Mouse (Mus musculus): Measurements from ENCODE around the gene Clpp.

The Clpp gene

DNA sequence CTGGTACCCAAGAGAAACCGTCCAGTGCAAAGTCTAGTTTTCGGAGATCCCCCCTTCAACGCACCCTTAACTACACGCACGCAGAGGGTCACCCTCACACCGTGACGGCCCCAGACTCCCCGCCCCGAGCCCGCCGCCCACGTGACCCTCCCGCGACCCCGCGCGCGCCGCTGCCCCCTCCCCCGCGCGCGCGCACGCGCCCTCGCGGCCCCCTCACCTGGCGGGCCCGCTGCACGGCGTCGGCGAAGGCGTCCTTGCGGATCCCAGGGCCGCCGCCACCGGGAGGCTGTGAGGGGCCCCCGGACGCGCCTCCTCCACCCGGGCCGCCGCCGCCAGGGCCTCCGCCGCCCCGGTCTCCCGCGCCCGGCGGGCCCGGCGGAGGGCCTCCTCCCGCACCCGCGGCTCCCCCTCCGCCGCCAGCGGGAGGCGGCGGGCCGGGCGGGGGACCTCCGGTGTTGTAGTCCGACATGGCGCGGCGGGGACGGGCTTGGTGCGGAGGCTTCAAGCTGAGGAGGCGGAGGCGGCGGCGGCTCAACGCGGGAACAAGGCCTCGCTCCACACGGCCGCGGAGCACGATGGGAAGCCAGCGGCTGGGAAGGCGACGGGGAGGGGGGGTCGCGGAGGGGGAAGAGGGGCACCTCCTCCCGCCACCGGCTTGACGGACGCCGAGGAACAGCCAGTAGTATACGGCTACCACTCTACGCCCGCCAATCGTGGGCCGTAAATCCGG is 41.0 kb downstream of the Clpp start, which contains the start of gene Khsrp:
Khsrp (minus strand) TSS at position 592 of the 730 bp plus-strand sequence.
- DNase-seq (ENCODE audit: low spot score) = no peak

DNA sequence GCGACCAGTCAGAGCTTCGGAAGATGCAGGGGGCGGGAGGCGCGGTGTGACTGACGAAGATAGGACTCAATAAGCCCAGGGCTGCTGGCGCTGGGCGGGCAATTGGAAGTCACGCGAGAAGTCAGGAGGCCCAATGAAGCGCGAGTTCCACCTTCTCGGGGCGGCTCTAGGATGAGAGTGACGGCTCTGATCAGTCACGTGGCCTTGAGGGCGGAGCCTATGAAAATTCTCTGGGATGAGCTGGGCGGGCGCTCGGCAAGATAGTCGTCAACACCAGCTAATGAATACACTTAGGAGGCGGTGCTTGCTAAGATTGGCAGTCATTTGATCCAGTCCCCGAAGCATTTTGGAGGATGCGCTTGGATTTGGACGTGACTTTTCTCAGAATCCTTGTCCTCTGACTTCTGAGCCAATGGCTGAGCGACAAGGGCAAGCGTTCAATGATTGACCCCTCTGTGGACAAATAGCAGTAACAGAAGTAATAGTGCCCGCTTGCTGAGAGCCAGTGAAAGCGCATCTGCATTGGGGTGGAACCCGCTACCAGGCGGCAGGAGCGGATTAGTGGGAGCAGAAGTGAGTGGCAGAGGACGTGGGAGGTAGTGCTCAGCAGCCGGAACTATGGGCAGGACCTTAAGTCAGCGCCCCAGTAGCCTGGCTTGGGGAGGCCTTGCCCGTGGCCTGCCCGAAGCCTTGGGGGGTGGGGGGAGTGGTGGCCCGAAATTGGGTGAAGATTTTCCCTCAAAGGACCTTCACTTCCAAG is 41.7 kb downstream of the Clpp start:
- peak; percentile 100 for DNase-seq (ENCODE audit: low spot score)

GRCm38 (mm10) chr17:57032854-57033253 is 42.7 kb downstream of the Clpp start:
- DNase-seq (ENCODE audit: low spot score) = no peak

DNA sequence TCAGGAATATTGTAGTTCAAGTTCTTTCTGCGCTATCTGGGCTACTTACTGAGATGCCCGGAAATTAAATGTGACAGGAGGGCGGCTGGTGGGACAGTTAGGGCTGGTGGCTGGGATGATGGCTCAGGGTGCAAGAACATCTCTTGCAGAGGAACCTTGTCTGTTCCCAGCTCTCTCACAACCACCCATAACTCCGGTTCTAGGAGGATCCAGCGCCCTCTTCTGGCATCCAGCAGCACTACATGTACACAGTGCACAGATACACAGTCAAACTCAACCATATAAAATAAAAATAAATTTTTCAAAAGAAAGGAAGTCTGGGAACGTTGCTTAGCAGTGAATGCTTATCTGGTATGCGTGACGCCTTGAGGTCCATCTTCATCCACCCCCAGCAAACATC is 48.9 kb downstream of the Clpp start:
- DNase-seq (ENCODE audit: low spot score) = no peak

DNA sequence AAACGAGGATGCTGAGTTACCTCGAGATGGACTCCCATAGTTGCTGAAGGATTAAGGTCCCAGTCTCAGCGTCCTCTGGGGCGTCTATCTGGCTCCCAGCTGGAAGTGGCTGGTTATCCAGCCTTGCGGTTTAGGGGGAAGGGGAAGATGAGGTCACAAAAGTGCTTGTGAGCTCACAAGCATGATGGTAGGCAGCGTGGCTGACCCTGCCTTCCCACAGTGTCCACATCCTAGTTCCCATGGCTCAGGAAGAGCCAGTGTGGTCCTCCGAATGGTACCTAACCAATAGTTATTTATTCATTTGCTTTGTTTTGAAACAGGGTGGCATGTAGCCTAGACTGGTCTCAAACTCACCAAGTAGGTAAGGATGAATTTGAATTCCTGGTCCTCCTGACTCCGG is 51.4 kb downstream of the Clpp start, which contains the start of gene Slc25a41:
Slc25a41 (minus strand) TSS at position 101 of the 400 bp plus-strand sequence.
- DNase-seq (ENCODE audit: low spot score) = no peak
